Mouse (Mus musculus): ENCODE results near the gene Ppih. TPM values are rescaled to one million over a fixed set of nuclear protein-coding genes. Genes with fewer than 3 reads are reported as not detected.

Ppih gene
- polyA plus RNA-seq (2012; rRNA removed) = 42.3 and 52.2 TPM in 2 replicates
- 76.0 and 80.8 TPM in 2 replicates for polyA plus RNA-seq (2014; fragmentation: Nextera tagmentation; extraction: Ambion mirVana)

GRCm38 (mm10) chr4:119320131-119320830, at the start of gene Ppih:
Ppih (minus strand) TSS chr4:119320546.
- Histone ChIP-seq H3K9ac (replicated peaks) (peak within 1 kb of the TSS; percentile 80), H3K9me3 (ENCODE audit: control insufficient read depth, low read length) (no peaks in the 10 kb centered on the region), H3K36me3 (replicated peaks; ENCODE audit: control insufficient read depth, insufficient read depth, low read depth) (peaks cover 23% of the 10 kb centered on the region), H3K27ac (peak within 1 kb of the TSS; percentile 61; the same call in 1 of the 2 replicates), H3K27me3 (ENCODE audit: control insufficient read depth, insufficient read depth, low read length) (no peaks in the 10 kb centered on the region), H3K4me2 (ENCODE audit: low read depth) (peak within 1 kb of the TSS; percentile 98), H3K4me3 (ENCODE audit: insufficient read depth in 1 of 2, low read depth in 2 of 2, low read length in 2 of 2) (peak within 1 kb of the TSS; percentile 89 to 92), H3K4me1 (replicated peaks; ENCODE audit: control insufficient read depth in 2 of 2, insufficient read depth in 2 of 2, low read length in 1 of 2) (peaks cover 8 to 14% of the 10 kb centered on the region in 2 experiments)
- no peak for TF ChIP-seq CTCF (IDR thresholded peaks at IDR 0.05; ENCODE audit: low read depth)
- no peak for TF ChIP-seq EP300 (IDR thresholded peaks at IDR 0.05; ENCODE audit: low read depth)
- under 1% methylated on average over 44 of the region's 44 CpGs for WGBS (ENCODE audit: insufficient replicate concordance)
- DNase-seq (ENCODE audit: low read depth in 3 of 3, low spot score in 3 of 3) (peak; percentile 86 to 87 (median 86)), ATAC-seq (ENCODE audit: insufficient read depth) (peak; percentile 97)

GRCm38 (mm10) chr4:119369460-119369859, 49.1 kb upstream of the Ppih start:
- Histone ChIP-seq H3K4me3 (ENCODE audit: insufficient read depth in 1 of 2, low read depth in 2 of 2, low read length in 2 of 2) (no peak overlapping the region), H3K9ac (replicated peaks) (no peak overlapping the region), H3K27ac (no peak overlapping the region), H3K27me3 (ENCODE audit: control insufficient read depth, insufficient read depth, low read length) (no peaks in the 10 kb centered on the region), H3K9me3 (ENCODE audit: control insufficient read depth, low read length) (no peaks in the 10 kb centered on the region), H3K36me3 (replicated peaks; ENCODE audit: control insufficient read depth, insufficient read depth, low read depth) (no peaks in the 10 kb centered on the region), H3K4me1 (replicated peaks; ENCODE audit: control insufficient read depth in 2 of 2, insufficient read depth in 2 of 2, low read length in 1 of 2) (no peaks in the 10 kb centered on the region), H3K4me2 (ENCODE audit: low read depth) (no peak overlapping the region)
- TF ChIP-seq EP300 (IDR thresholded peaks at IDR 0.05; ENCODE audit: low read depth) (no peak), CTCF (IDR thresholded peaks at IDR 0.05; ENCODE audit: low read depth) (no peak)
- DNase-seq (ENCODE audit: low read depth in 3 of 3, low spot score in 3 of 3) = no peak
- no peak for ATAC-seq (ENCODE audit: insufficient read depth)
- 70% methylated on average over 6 of the region's 6 CpGs for WGBS (ENCODE audit: insufficient replicate concordance)

- Histone ChIP-seq H3K4me3 (ENCODE audit: insufficient read depth in 1 of 2, low read depth in 2 of 2, low read length in 2 of 2) (no peak overlapping the region), H3K27me3 (ENCODE audit: control insufficient read depth, insufficient read depth, low read length) (no peaks in the 10 kb centered on the region), H3K27ac (no peak overlapping the region), H3K9ac (replicated peaks) (no peak overlapping the region), H3K4me1 (replicated peaks; ENCODE audit: control insufficient read depth in 2 of 2, insufficient read depth in 2 of 2, low read length in 1 of 2) (no peaks in the 10 kb centered on the region), H3K4me2 (ENCODE audit: low read depth) (no peak overlapping the region), H3K9me3 (ENCODE audit: control insufficient read depth, low read length) (no peaks in the 10 kb centered on the region), H3K36me3 (replicated peaks; ENCODE audit: control insufficient read depth, insufficient read depth, low read depth) (no peaks in the 10 kb centered on the region)
- no peak for ATAC-seq (ENCODE audit: insufficient read depth)
- 41% methylated on average over 4 of the region's 4 CpGs for WGBS (ENCODE audit: insufficient replicate concordance)
- TF ChIP-seq CTCF (IDR thresholded peaks at IDR 0.05; ENCODE audit: low read depth) (no peak), EP300 (IDR thresholded peaks at IDR 0.05; ENCODE audit: low read depth) (no peak)
- DNase-seq (ENCODE audit: low read depth in 3 of 3, low spot score in 3 of 3) = no peak
These were observed 46.6 kb upstream of the Ppih start for GRCm38 (mm10) chr4:119366758-119367526.

- no peak overlapping the region for H3K9ac ChIP-seq (replicated peaks)
- H3K9me3 ChIP-seq (ENCODE audit: control insufficient read depth, low read length) = no peaks in the 10 kb centered on the region
- WGBS (ENCODE audit: insufficient replicate concordance) = 42% methylated on average over 3 of the region's 3 CpGs
- TF ChIP-seq CTCF (IDR thresholded peaks at IDR 0.05; ENCODE audit: low read depth) = no peak
- no peak for TF ChIP-seq EP300 (IDR thresholded peaks at IDR 0.05; ENCODE audit: low read depth)
- H3K27me3 ChIP-seq (ENCODE audit: control insufficient read depth, insufficient read depth, low read length) = no peaks in the 10 kb centered on the region
- no peak overlapping the region for H3K4me2 ChIP-seq (ENCODE audit: low read depth)
- ATAC-seq (ENCODE audit: insufficient read depth) (no peak), DNase-seq (ENCODE audit: low read depth in 3 of 3, low spot score in 3 of 3) (no peak)
- H3K4me3 ChIP-seq (ENCODE audit: insufficient read depth in 1 of 2, low read depth in 2 of 2, low read length in 2 of 2) = no peak overlapping the region
- no peaks in the 10 kb centered on the region for H3K36me3 ChIP-seq (replicated peaks; ENCODE audit: control insufficient read depth, insufficient read depth, low read depth)
- no peaks in the 10 kb centered on the region for H3K4me1 ChIP-seq (replicated peaks; ENCODE audit: control insufficient read depth in 2 of 2, insufficient read depth in 2 of 2, low read length in 1 of 2)
- no peak overlapping the region for H3K27ac ChIP-seq
These were observed 41.9 kb upstream of the Ppih start for GRCm38 (mm10) chr4:119362231-119362630.

Measured in liver, embryonic 14.5 days (tissue).